8 mouse cellular contexts compared by ENCODE assay signal in the genomic region with DNA sequence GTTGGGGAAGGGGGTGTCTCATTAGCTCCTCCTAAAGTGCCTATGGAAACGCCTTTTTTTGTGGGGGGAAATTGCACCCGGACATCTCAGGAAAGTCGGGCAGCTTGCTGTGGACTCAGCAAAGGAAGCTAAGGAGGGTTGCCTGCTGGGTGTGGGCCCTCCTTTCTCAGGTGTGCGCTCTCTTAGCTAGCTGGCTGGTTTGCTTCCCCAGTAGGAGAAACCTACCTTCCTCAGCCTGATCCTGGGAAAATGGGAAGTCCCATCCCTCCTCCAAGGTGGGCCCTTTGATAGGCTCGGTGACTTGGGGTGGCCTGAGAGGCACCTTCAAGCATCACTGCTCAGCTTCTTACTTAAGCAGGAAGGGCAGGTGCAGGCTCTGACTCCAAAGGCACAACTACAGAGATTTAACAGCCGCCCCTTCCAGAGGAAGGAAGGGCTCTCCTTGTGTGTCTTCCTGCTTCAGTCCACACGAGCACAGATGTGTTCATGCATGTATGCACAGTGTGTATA. TPM values are rescaled to one million over a fixed set of nuclear protein-coding genes. Genes with fewer than 3 reads are reported as not detected.
A peak's percentile ranks its signal among the peaks of the same experiment; 100 is the strongest.
DNase-seq lines count a peak whose midpoint lies in the region; ATAC-seq lines count a peak whose summit lies in the region.

No protein-coding gene starts in this region.

- ATAC-seq in frontal cortex, adult (ENCODE audit: low TSS enrichment), result peak; percentile 8; the same call in 1 of the 2 replicates
- ATAC-seq in intestine, embryonic 14.5 days (replicated peaks; ENCODE audit: low FRiP score, low TSS enrichment, low read depth), result no peak

- 2% methylated on average over 7 of the region's 7 CpGs for WGBS in intestine, embryonic 14.5 days
- WGBS in midbrain, embryonic 10.5 days, result 12% methylated on average over 7 of the region's 7 CpGs

- no peaks in the 10 kb centered on the region for H3K9me3 ChIP-seq in intestine, embryonic 14.5 days (ENCODE audit: control insufficient read depth, low read length)
- no peaks in the 10 kb centered on the region for H3K9me3 ChIP-seq in midbrain, embryonic 10.5 days (replicated peaks)

- no peak for DNase-seq in frontal cortex, postnatal 14 days (ENCODE audit: low spot score in 2 of 2)
- DNase-seq in ZHBTc4 (ENCODE audit: low read depth, low spot score), result peak; percentile 17
- no peak for DNase-seq in intestine, embryonic 14.5 days (ENCODE audit: low spot score)
- no peak for DNase-seq in midbrain, embryonic 10.5 days (ENCODE audit: low spot score)
- no peak for DNase-seq in left cerebral cortex, adult 8-10 months (ENCODE audit: low spot score in 2 of 2)
- DNase-seq in left cerebral cortex, postnatal 4 days, result no peak
- DNase-seq in layer of hippocampus, postnatal 25 days (ENCODE audit: extremely low spot score in 1 of 2, low spot score in 1 of 2), result no peak

- no peaks in the 10 kb centered on the region for H3K36me3 ChIP-seq in intestine, embryonic 14.5 days (ENCODE audit: control insufficient read depth, insufficient read depth, low read length)
- H3K36me3 ChIP-seq in midbrain, embryonic 10.5 days, result no peaks in the 10 kb centered on the region

- peak overlapping the region; percentile 80 for H3K4me3 ChIP-seq in intestine, embryonic 14.5 days (ENCODE audit: low read depth, low read length)
- H3K4me3 ChIP-seq in midbrain, embryonic 10.5 days, result peak overlapping the region; percentile 81

- H3K27ac ChIP-seq in intestine, embryonic 14.5 days (ENCODE audit: low read depth), result no peak overlapping the region
- H3K27ac ChIP-seq in midbrain, embryonic 10.5 days (replicated peaks), result peak overlapping the region; percentile 88

- peaks cover 52% of the 10 kb centered on the region for H3K4me1 ChIP-seq in intestine, embryonic 14.5 days (replicated peaks; ENCODE audit: control insufficient read depth, insufficient read depth, low read length)
- peaks cover 64% of the 10 kb centered on the region for H3K4me1 ChIP-seq in midbrain, embryonic 10.5 days

- intact Hi-C loops in left cerebral cortex, postnatal 4 days (cut with DNase I), result loop anchor here (5.0 kb wide), 1 partner anchor 55 kb away; no protein-coding TSS in a partner anchor

- peak overlapping the region; percentile 74 for H3K4me2 ChIP-seq in intestine, embryonic 14.5 days (ENCODE audit: low read length)

- H3K9ac ChIP-seq in intestine, embryonic 14.5 days (ENCODE audit: low read length), result peak overlapping the region; percentile 77

- H3K27me3 ChIP-seq in intestine, embryonic 14.5 days (replicated peaks; ENCODE audit: control insufficient read depth, insufficient read depth, low read length), result no peaks in the 10 kb centered on the region
- H3K27me3 ChIP-seq in midbrain, embryonic 10.5 days (ENCODE audit: low read depth, poor library complexity, severe bottlenecking), result peaks cover 53% of the 10 kb centered on the region

RNA-seq across cellular contexts. Expression of a gene that starts 0.8 kb away (rescaled TPM):
- 61.0 and 76.0 TPM in 2 replicates for polyA plus RNA-seq in intestine, embryonic 14.5 days (2014; fragmentation: Nextera tagmentation; extraction: Ambion mirVana)
- 12.1 and 21.1 TPM in 2 replicates for polyA plus RNA-seq in midbrain, embryonic 10.5 days (2016; fragmentation: Nextera tagmentation; extraction: Ambion mirVana)
- total RNA-seq in left cerebral cortex, adult 8-10 months (2022), result 10 to 100 TPM; 20.1 to 29.5 (median 22.2) TPM
- 10 to 100 TPM; 48.2 to 49.8 TPM for total RNA-seq in left cerebral cortex, postnatal 4 days (2021)
- 10 to 100 TPM; 24.9 to 30.7 TPM for total RNA-seq in layer of hippocampus, postnatal 25 days (2021)
